Mouse (Mus musculus): ENCODE measurements at regions not wholly inside any gene's neighbourhood (a gene's known extent, or its start where the extent isn't known, plus 50 kb on each side); places are given as distances from the start of the nearest gene placed in this dataset.

DNA sequence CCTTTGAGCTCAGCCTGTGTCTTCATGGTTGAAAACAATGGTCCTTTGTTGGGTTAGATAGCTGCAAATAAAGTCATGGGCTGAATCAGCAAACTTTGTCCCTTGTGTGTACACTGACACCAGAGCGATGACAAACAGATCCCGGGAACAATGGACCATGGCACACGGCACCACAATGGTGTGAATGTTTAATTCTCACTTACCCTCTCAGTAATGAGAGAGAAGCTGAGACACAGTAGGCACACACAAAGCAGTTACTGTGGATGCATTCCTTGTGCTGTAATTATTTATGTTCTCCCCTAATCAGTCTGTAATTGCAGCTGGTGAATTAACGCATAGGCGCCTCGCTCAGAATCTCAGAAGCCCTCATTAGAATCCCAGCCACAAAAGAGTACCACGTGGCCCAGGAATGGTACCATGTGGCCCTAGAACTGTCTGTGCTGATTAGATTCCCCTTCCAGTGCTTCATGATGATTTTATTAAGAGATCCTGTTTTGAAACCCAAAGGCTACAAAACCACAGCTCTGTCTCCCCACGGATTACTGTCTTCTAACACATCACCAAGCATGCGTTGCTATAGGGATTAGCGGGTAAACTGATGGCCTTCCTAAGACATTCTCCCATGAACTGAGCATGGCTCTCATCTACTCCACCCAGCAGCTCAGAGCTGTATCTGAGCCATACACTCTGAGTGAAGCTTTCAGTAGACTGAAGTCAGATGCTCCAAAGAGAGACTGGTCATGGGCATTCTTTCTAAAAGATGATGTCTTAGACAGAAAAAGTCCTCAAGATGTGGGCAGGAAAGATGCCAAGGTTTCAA, 250.8 kb downstream of the Wdr11 start:
- Histone ChIP-seq H3K4me2 (replicated peaks; ENCODE audit: low read depth, low read length) (no peak overlapping the region), H3K4me1 (ENCODE audit: insufficient read depth, low read length) (no peaks in the 10 kb centered on the region), H3K27ac (ENCODE audit: low read length) (no peak overlapping the region), H3K9ac (replicated peaks; ENCODE audit: low read length) (no peak overlapping the region), H3K9me3 (ENCODE audit: low read length) (no peaks in the 10 kb centered on the region), H3K4me3 (ENCODE audit: low read length) (no peak overlapping the region), H3K36me3 (ENCODE audit: insufficient read depth, low read length) (no peaks in the 10 kb centered on the region), H3K27me3 (ENCODE audit: insufficient read depth, low read length) (no peaks in the 10 kb centered on the region)
- no peak for ATAC-seq (ENCODE audit: low FRiP score, low TSS enrichment)
- 69% methylated on average over 10 of the region's 10 CpGs for WGBS

DNA sequence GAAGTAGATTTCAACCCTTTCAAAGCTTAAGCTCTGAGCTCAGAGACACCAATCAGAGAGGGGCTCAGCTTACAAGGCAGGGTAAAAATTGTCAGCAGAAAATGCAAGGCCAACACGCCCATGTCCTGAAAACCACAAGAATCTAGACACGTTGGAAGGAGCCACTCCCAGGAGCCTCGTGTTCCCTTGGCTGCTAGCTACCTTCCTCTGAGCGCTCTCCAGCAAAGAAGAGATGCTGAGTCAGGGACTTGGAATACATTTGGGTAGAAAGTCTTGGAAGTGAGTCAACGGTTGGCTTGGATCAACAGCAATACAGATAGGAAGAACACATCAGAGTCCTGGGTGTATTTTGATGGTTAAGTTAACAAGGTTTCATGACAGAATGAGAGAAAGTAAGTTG, 255.5 kb downstream of the Wdr11 start:
- ATAC-seq (ENCODE audit: low FRiP score, low TSS enrichment) = no peak
- H3K4me1 ChIP-seq (ENCODE audit: insufficient read depth, low read length) = no peaks in the 10 kb centered on the region
- no peak overlapping the region for H3K27ac ChIP-seq (ENCODE audit: low read length)
- no peaks in the 10 kb centered on the region for H3K36me3 ChIP-seq (ENCODE audit: insufficient read depth, low read length)
- H3K9me3 ChIP-seq (ENCODE audit: low read length) = no peaks in the 10 kb centered on the region
- H3K4me3 ChIP-seq (ENCODE audit: low read length) = no peak overlapping the region
- H3K27me3 ChIP-seq (ENCODE audit: insufficient read depth, low read length) = no peaks in the 10 kb centered on the region
- 64% methylated on average over 5 of the region's 5 CpGs for WGBS
- no peak overlapping the region for H3K4me2 ChIP-seq (replicated peaks; ENCODE audit: low read depth, low read length)
- H3K9ac ChIP-seq (replicated peaks; ENCODE audit: low read length) = no peak overlapping the region

DNA sequence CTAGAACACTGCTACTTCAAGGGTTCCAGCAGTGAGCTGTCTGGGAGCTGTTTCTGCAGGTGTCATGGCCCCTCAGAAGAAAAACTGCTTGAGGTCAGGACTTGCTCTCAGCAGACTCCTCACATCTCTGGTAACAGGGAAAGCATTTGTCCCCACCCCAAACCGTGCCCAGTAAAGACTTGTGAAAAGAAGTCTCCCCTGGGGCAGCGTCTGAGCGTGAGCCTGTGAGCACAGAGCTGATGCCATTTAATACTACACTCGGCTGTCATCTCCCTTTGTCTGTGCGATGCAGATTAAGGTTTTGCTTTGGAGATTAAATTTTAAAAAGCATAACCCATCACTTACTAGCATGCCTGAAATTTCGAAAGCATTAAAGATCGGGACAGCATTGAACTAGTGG, 261.9 kb downstream of the Wdr11 start:
- Histone ChIP-seq H3K27ac (ENCODE audit: low read length) (no peak overlapping the region), H3K4me1 (ENCODE audit: insufficient read depth, low read length) (0 out of 2 replicates have a peak, but pooled peaks cover 4% of the 10 kb centered on the region), H3K36me3 (ENCODE audit: insufficient read depth, low read length) (no peaks in the 10 kb centered on the region), H3K4me3 (ENCODE audit: low read length) (no peak overlapping the region), H3K9ac (replicated peaks; ENCODE audit: low read length) (no peak overlapping the region), H3K4me2 (replicated peaks; ENCODE audit: low read depth, low read length) (no peak overlapping the region), H3K27me3 (ENCODE audit: insufficient read depth, low read length) (no peaks in the 10 kb centered on the region), H3K9me3 (ENCODE audit: low read length) (no peaks in the 10 kb centered on the region)
- WGBS = 43% methylated on average over 7 of the region's 7 CpGs
- no peak for ATAC-seq (ENCODE audit: low FRiP score, low TSS enrichment)

DNA sequence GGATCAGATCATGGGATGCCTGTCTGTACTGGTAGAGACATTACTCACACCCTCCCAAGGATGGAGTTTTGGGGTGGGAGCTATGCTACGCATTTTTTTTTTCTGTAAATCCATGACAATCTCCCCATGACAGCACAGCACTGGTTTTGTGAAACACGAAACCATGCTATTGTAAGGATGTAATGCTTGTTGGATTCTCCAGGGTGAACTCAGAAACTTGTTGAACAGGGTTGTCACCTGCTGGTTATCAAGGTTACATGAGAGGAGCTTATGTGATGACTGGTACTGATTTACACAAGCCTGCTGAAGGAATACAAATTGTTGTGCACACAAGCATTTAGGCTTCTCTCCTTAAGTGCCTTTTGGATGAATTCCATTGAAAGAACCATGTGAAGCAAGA, 263.3 kb downstream of the Wdr11 start:
- H3K4me1 ChIP-seq (ENCODE audit: insufficient read depth, low read length) = 0 out of 2 replicates have a peak, but pooled peaks cover 4% of the 10 kb centered on the region
- H3K36me3 ChIP-seq (ENCODE audit: insufficient read depth, low read length) = no peaks in the 10 kb centered on the region
- H3K9me3 ChIP-seq (ENCODE audit: low read length) = no peaks in the 10 kb centered on the region
- H3K27ac ChIP-seq (ENCODE audit: low read length) = no peak overlapping the region
- ATAC-seq (ENCODE audit: low FRiP score, low TSS enrichment) = no peak
- H3K9ac ChIP-seq (replicated peaks; ENCODE audit: low read length) = no peak overlapping the region
- H3K27me3 ChIP-seq (ENCODE audit: insufficient read depth, low read length) = no peaks in the 10 kb centered on the region
- no peak overlapping the region for H3K4me3 ChIP-seq (ENCODE audit: low read length)
- no peak overlapping the region for H3K4me2 ChIP-seq (replicated peaks; ENCODE audit: low read depth, low read length)
- 66% methylated on average over 2 of the region's 2 CpGs for WGBS

DNA sequence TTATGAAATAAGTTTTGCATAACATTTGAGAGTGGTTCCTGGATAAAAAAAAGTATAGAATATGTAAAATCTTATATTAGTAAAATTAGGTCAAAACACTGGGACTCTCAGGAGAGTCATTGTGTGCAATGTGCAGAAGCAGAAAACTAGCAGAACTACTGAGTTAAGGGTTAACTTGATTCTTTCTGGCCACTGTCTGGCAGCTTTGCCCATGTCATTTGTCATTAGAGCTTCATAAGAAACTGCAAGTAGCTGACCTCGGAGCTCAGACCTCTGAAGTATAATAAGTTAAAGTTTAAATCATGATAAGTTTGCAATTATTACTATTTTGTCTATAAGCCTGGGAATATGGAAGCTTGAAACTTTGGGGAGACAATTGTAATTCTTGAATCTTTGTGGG, 271.3 kb downstream of the Wdr11 start:
- Histone ChIP-seq H3K4me1 (ENCODE audit: insufficient read depth, low read length) (no peaks in the 10 kb centered on the region), H3K4me3 (ENCODE audit: low read length) (no peak overlapping the region), H3K9me3 (ENCODE audit: low read length) (no peaks in the 10 kb centered on the region), H3K27me3 (ENCODE audit: insufficient read depth, low read length) (no peaks in the 10 kb centered on the region), H3K9ac (replicated peaks; ENCODE audit: low read length) (no peak overlapping the region), H3K4me2 (replicated peaks; ENCODE audit: low read depth, low read length) (no peak overlapping the region), H3K27ac (ENCODE audit: low read length) (no peak overlapping the region), H3K36me3 (ENCODE audit: insufficient read depth, low read length) (no peaks in the 10 kb centered on the region)
- ATAC-seq (ENCODE audit: low FRiP score, low TSS enrichment) = no peak
- 23% methylated on average over 1 of the region's 1 CpGs for WGBS

DNA sequence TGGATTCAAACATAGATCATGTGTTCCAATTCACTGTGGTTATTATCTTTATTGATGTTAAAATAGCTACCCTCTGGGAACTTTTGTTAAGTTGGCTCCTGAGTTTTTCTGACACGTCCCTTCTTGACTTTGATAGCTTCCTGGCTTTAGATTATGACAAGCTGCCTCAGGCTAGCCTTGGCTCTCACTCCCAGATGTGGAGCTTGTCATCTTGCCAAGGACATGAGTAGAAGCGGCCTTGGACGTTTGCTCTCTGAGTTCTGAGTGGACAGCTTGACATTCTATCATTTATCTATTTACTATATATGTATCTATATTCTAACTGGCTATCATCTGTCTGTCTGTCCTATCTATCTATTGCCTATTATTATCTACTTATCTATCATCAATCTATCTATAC, 273.9 kb downstream of the Wdr11 start:
- no peaks in the 10 kb centered on the region for H3K36me3 ChIP-seq (ENCODE audit: insufficient read depth, low read length)
- no peak overlapping the region for H3K27ac ChIP-seq (ENCODE audit: low read length)
- WGBS = 82% methylated on average over 3 of the region's 3 CpGs
- no peaks in the 10 kb centered on the region for H3K27me3 ChIP-seq (ENCODE audit: insufficient read depth, low read length)
- no peak overlapping the region for H3K4me2 ChIP-seq (replicated peaks; ENCODE audit: low read depth, low read length)
- ATAC-seq (ENCODE audit: low FRiP score, low TSS enrichment) = no peak
- no peaks in the 10 kb centered on the region for H3K9me3 ChIP-seq (ENCODE audit: low read length)
- H3K4me3 ChIP-seq (ENCODE audit: low read length) = no peak overlapping the region
- H3K4me1 ChIP-seq (ENCODE audit: insufficient read depth, low read length) = no peaks in the 10 kb centered on the region
- H3K9ac ChIP-seq (replicated peaks; ENCODE audit: low read length) = no peak overlapping the region

DNA sequence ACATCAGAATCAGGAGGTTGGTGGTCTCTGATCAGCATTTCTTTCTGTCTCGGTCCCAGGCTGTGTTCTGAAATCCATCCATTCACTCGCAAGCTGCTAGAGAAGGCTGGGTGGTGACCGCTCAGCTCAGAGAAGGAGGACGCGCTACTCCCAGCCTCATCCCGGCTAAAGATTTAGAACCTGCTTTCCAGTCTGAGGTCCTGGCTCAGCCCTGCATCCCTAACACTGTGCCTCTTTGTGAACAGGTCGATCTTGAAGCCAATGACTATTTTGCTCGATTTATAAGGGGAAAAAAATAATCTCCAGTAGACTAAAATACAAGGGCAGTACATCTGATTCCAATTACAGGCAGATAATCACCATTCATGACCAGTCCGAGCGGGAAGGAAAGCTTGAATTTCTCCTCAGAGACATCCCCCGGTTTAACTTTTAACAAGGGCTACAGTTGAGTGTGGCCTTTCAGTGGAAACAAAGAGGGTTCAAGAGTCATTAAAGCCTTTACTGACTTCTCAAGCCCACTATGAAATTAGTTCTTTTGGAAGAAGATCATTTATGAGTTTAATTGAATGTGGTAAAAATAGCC, 280.6 kb downstream of the Wdr11 start:
- Histone ChIP-seq H3K9ac (replicated peaks; ENCODE audit: low read length) (no peak overlapping the region), H3K36me3 (ENCODE audit: insufficient read depth, low read length) (no peaks in the 10 kb centered on the region), H3K27ac (ENCODE audit: low read length) (no peak overlapping the region), H3K27me3 (ENCODE audit: insufficient read depth, low read length) (no peaks in the 10 kb centered on the region), H3K4me2 (replicated peaks; ENCODE audit: low read depth, low read length) (no peak overlapping the region), H3K4me3 (ENCODE audit: low read length) (no peak overlapping the region), H3K4me1 (ENCODE audit: insufficient read depth, low read length) (no peaks in the 10 kb centered on the region), H3K9me3 (ENCODE audit: low read length) (no peaks in the 10 kb centered on the region)
- ATAC-seq (ENCODE audit: low FRiP score, low TSS enrichment) = no peak
- 77% methylated on average over 11 of the region's 11 CpGs for WGBS

DNA sequence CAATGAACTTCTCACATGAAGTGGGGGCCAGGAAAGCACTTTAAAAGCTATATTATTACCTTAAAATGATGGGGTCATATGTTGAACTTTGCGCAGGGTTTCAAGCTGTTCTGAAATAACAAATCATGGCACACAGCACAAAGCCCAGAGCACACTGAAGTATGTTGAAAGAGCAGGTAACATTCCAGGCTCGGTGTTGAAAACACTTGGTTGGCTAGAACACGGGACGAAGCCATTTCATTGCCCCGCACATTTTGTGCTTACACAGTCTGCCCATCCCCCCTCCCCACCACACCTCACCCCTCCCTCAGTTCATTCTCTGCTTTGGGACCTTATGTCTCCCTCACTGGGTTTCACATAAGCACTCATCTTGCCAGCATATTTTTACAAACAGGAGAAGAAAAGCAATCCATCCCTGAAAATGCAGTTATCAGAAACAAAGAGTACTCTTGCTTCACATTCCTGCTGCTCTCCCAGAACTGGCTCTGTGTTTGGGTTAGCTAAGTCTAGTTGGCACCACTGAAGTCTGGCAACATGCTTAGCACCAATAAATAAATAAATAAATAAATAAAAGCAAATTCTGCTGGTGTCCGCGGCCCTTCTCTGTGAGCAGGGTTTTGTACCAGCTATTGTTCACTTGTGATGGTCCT, 284.7 kb downstream of the Wdr11 start:
- H3K9ac ChIP-seq (replicated peaks; ENCODE audit: low read length) = no peak overlapping the region
- no peaks in the 10 kb centered on the region for H3K36me3 ChIP-seq (ENCODE audit: insufficient read depth, low read length)
- no peak overlapping the region for H3K4me3 ChIP-seq (ENCODE audit: low read length)
- WGBS = 75% methylated on average over 7 of the region's 7 CpGs
- ATAC-seq (ENCODE audit: low FRiP score, low TSS enrichment) = no peak
- H3K9me3 ChIP-seq (ENCODE audit: low read length) = no peaks in the 10 kb centered on the region
- no peaks in the 10 kb centered on the region for H3K27me3 ChIP-seq (ENCODE audit: insufficient read depth, low read length)
- H3K4me1 ChIP-seq (ENCODE audit: insufficient read depth, low read length) = no peaks in the 10 kb centered on the region
- no peak overlapping the region for H3K27ac ChIP-seq (ENCODE audit: low read length)
- no peak overlapping the region for H3K4me2 ChIP-seq (replicated peaks; ENCODE audit: low read depth, low read length)

DNA sequence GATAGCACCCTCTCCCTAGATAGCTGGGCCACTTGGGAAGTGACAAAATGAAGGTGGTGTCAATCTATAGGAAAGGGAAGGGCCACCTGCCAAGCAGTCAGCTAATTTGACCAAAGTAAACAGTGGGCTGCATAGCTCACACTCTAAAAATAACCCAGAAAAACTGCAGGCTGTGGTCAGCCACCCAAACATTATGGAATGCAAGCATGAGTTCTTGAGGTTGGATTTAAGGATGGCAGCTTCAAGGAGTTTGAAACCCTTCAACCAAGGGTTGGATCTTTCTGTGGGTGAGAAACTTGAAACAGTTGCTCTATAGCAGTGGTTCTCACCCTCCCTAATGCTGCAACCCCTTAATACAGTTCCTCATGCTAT, 285.2 kb downstream of the Wdr11 start:
- no peak overlapping the region for H3K9ac ChIP-seq (replicated peaks; ENCODE audit: low read length)
- no peak overlapping the region for H3K4me2 ChIP-seq (replicated peaks; ENCODE audit: low read depth, low read length)
- H3K9me3 ChIP-seq (ENCODE audit: low read length) = no peaks in the 10 kb centered on the region
- H3K36me3 ChIP-seq (ENCODE audit: insufficient read depth, low read length) = no peaks in the 10 kb centered on the region
- H3K27ac ChIP-seq (ENCODE audit: low read length) = no peak overlapping the region
- no peak overlapping the region for H3K4me3 ChIP-seq (ENCODE audit: low read length)
- no peak for ATAC-seq (ENCODE audit: low FRiP score, low TSS enrichment)
- no peaks in the 10 kb centered on the region for H3K27me3 ChIP-seq (ENCODE audit: insufficient read depth, low read length)
- no peaks in the 10 kb centered on the region for H3K4me1 ChIP-seq (ENCODE audit: insufficient read depth, low read length)

DNA sequence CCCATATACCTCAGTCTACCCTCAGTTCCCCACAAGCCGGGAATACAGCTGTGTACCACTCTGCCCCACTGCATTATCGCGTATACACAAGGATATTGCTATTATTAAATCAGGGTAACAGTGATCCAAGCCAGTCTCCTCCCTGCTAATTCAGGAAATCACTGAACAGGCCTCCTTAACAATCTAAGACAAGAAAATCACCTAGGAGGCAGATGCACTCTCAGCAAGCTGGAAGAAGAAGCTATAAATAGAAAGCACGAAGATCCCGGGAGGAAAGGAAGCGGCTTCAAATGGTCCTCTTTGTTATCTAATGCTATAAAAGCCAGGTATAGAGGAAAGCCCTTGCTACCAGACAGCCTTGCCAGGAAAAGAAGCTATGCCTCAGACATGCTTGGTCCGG, 304.6 kb downstream of the Wdr11 start:
- no peaks in the 10 kb centered on the region for H3K27me3 ChIP-seq (ENCODE audit: insufficient read depth, low read length)
- H3K4me3 ChIP-seq (ENCODE audit: low read length) = no peak overlapping the region
- no peak for ATAC-seq (ENCODE audit: low FRiP score, low TSS enrichment)
- WGBS = 75% methylated on average over 7 of the region's 7 CpGs
- H3K9ac ChIP-seq (replicated peaks; ENCODE audit: low read length) = no peak overlapping the region
- H3K9me3 ChIP-seq (ENCODE audit: low read length) = no peaks in the 10 kb centered on the region
- H3K4me2 ChIP-seq (replicated peaks; ENCODE audit: low read depth, low read length) = no peak overlapping the region
- H3K36me3 ChIP-seq (ENCODE audit: insufficient read depth, low read length) = no peaks in the 10 kb centered on the region
- no peaks in the 10 kb centered on the region for H3K4me1 ChIP-seq (ENCODE audit: insufficient read depth, low read length)
- H3K27ac ChIP-seq (ENCODE audit: low read length) = no peak overlapping the region

All from kidney, embryonic 16.5 days (tissue).